Mouse (Mus musculus): ENCODE data around the gene AI837181.

AI837181 gene

DNA sequence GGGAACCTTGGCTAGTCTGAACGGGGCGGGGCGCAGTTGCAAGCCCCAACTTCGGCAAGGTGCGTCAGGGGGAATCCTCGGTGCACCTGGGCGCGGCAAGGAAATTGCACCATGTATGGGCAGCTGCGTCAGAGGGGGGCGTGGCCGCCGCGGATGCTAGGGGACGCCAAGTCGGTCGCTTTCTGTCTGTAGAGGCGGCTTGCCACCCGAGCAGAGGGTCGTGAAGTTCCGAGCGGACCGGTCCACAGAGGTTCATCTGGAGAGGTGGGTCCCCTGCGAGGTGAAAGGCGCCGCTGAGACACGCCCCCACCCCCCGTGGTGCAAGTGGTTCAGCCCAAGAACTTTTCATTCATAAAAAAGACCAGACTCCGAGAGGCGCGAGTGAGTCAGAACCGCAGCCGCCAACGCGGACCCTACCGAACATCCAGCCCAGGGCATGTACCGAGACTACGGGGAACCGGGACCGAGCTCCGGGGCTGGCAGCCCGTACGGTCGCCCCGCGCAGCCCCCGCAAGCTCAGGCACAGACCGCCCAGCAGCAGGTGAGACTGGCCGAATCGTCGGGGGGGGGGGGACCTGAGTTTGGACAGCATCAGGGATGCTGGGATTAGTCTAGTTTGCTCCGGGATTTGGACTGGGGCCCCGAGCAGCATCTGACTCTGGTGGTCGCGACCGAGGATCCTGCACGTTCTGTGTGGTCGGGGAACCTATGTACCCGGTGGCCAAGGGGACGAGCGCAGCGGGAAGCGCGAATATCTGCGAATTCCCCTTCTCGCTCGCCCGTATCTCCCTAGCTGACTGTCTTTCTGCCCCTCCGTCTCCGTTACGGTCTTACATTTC, 22.8 kb downstream of the AI837181 start, which contains the start of gene Fosl1:
Fosl1 (plus strand) TSS at position 33 of the 839 bp plus-strand sequence.
- peak; percentile 80 for DNase-seq (ENCODE audit: low spot score)

- no peak for DNase-seq (ENCODE audit: low spot score)
Measured at GRCm38 (mm10) chr19:5448354-5449150, 23.6 kb downstream of the AI837181 start.

- DNase-seq (ENCODE audit: low spot score), result no peak
Measured at GRCm38 (mm10) chr19:5449673-5450072, 24.7 kb downstream of the AI837181 start.

DNA sequence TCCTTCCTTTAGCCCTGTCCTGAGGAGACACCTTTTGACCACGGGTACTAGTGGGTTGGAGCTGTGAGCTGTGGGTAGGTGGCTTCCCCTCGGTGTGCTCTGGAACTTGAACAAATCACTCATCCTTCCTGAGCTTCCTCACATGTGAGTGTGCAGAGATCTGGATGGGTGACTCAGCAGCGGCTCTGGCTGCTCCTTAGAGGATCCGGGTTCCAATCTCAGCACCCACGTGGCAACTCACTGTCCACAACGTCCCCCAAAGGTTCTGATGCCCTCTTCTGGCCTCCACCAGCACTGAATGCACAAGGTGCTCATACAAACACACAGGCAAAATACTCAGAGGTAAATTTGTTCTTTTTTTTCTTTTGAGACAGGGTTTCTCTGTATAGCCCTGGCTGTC, 26.8 kb downstream of the AI837181 start:
- DNase-seq (ENCODE audit: low spot score), result no peak

- DNase-seq (ENCODE audit: low spot score), result no peak
Measured at GRCm38 (mm10) chr19:5455037-5455436, 30.1 kb downstream of the AI837181 start.

- no peak for DNase-seq (ENCODE audit: low spot score)
Measured at GRCm38 (mm10) chr19:5455568-5455967, 30.6 kb downstream of the AI837181 start.

DNA sequence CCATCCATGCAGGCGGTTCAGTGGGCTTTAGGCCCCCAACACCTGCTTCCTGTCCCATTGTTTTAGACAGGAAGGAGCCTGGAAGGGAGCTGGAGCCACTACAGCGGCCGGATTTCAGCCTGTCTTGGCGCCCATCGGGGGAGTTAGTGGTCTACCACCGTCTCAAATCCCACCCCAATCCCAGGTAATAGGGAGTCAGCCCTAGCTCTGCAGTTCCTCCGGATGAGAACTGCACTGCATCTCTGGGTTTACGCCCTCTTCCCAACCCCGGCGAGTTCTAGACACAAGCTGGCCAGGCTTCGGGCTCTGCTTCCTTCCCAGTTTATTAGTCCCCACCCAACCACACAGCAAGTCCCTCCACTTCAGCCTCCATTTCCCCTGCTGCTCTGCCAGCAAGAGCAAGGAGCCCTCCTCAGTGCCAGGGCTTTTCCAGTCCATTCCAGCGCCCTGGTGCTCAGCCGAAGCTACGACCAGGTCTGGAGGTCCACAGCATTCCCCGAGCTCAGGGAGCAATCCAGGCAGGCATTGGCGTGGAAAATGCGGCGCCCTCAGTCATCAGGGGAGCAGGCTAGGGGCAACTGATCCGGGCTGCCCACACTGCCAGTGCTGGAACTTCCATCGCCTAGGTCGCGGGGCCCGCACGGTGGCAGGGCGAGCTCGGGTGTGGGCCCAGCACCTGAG, 31.4 kb downstream of the AI837181 start:
- no peak for DNase-seq (ENCODE audit: low spot score)

- peak; percentile 95 for DNase-seq (ENCODE audit: low spot score)
Measured at GRCm38 (mm10) chr19:5456922-5457745, 32.2 kb downstream of the AI837181 start.

DNA sequence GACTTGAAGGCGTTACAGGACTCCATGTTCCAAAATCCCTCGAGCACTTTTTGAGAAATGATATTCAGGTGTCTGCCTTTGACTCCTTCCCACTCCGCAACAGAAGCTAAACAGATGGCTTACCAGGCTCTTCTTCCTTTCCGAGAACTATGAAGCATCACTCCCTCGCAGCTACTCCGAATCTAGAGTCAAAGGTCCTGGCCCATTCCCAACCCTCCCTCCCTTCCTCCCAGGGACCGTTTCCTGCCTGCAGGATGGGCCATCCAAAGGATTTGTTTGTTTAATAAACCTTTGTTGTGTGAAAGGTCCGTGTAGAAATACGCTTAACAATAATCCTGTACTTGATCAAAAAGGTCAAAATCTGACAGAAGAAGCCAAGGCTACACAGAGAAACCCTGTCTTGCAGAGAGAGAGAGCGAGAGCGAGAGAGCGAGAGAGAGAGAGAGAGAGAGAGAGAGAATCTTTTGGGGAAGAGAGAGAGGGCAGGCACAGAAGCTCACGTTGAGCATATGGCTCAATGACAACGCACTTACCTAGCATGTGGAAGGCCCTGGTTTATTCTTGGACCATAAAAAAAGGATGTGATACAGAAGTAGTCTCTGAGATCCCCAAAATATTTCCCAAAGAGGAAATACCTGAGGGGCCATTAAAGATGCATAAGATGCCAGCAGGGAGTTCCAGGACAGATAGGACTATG, 33.0 kb downstream of the AI837181 start, which contains the start of gene Ccdc85b:
Ccdc85b (minus strand) TSS at position 149 of the 697 bp plus-strand sequence.
- no peak for DNase-seq (ENCODE audit: low spot score)

DNA sequence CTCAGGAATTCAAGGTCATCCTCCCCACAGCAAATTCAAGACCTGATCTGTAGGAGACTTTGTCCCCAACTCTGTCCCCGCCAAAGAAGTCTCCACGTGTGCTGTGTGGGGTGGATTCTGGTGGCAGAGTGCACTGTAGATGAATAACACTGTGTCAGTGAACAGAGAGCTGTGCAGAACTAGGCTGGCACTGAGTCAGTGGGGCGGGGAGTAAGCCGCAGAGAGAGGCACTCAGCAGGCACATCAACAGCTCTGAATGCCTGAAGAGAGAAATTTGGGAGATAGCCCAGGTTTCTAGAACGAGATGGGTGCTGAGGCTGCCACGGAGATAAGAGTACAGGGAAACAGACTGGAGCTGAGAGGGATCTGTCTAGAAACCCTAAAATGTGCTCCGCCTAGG, 34.1 kb downstream of the AI837181 start:
- no peak for DNase-seq (ENCODE audit: low spot score)

DNA sequence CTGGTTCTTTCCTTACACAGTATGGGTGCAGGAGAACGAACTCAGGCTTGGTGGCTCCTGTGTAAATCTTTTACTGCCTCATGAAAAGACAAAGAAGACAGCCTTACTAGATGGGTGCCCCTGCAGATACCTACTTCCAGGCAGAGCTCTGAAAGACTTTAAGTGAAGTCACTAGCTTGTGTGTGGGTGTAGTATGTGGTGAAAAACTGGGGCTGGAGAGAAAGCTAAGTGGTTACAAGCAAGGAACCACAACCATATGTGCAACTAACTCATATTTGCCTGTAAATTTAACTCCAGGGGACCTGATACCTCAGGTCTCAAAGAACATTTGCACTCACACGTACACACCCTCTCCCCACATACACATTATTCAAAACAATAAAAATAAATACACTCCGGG, 35.0 kb downstream of the AI837181 start:
- DNase-seq (ENCODE audit: low spot score), result no peak

DNA sequence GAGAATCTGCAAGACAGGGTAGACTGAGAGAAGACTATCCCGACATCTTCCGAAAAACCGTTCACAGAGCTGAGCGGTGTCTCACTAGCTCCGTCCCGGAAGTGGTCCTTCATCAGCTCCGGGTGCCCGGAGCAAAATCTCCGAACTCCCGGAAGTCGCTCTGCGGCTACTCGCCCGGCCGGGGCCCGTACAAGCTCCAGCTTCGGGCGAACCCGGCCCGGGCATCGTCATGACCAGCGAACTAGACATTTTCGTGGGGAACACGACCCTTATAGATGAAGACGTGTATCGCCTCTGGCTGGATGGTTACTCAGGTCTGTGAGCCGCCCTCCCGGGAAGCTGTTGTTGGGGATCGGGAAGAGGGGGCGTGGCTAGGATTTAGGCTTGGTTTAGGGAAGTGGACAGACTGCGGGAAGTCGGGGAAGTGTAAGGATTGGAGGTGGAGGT, 35.5 kb downstream of the AI837181 start, which contains the start of gene Fibp:
Fibp (plus strand) TSS at position 151 of the 447 bp plus-strand sequence.
- DNase-seq (ENCODE audit: low spot score), result peak; percentile 91

DNA sequence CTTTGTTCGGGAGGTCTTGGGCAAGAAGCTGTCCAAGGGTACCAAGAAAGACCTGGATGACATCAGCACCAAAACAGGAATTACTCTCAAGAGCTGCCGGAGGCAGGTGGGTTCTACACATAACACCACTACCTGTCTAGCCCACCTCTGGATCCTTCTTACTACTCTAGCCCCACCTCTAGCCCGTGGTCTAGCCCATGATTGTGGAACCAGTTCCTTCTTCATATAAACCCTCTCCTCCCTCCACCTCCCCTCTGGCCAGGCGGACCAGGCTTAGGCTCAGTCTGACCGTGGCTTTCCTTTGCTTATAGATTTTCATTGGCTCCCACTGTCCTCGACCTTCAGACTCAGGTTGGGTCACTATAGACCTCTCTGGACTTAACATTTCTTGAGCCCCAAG, 36.5 kb downstream of the AI837181 start:
- no peak for DNase-seq (ENCODE audit: low spot score)

- no peak for DNase-seq (ENCODE audit: low spot score)
Measured at GRCm38 (mm10) chr19:5463212-5463611, 38.3 kb downstream of the AI837181 start.

GRCm38 (mm10) chr19:5463791-5464562, 39.0 kb downstream of the AI837181 start:
- peak; percentile 42 for DNase-seq (ENCODE audit: low spot score)

DNA sequence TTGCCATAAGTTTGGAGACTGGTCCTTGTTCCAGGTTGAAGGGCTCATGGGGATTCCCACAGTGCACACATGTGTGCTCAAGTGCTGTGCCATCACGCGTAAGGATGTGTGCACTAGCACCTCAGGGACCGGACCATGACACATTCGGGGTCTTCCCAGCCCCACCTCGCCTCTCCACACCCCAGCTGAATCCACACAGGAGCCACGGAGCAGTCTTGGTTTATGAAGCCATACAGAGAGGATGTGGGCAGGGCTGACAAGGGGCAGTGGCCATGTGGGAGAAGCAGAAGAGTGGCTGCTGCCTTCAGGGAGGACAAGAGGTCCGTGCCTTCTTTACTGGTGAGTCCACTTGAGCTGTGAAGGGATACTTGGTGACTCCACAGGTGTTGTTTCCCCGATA, 40.1 kb downstream of the AI837181 start:
- DNase-seq (ENCODE audit: low spot score), result no peak

GRCm38 (mm10) chr19:5466916-5467500, 42.1 kb downstream of the AI837181 start:
- DNase-seq (ENCODE audit: low spot score), result no peak

DNA sequence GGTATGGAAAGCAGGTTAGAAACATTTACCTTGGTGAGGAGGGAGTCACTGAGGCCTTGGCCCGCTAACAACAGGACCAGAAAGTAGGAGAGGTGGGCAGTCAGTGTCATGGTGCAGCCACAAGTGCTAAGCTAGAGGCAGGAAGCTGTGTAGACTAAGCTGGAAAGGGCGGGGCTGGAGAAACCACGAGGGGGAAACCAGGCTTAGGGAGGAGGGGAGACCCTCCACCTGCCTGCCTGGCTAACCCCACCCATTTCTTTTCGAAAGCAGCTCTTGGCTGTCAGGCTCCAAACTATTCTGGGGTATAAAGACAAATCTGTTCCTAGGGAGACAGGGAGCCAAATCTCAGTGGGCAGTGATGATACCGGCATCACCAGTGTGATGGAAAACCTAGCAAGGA, 43.4 kb downstream of the AI837181 start, which contains the start of gene Ctsw:
Ctsw (minus strand) TSS at position 134 of the 400 bp plus-strand sequence.
- DNase-seq (ENCODE audit: low spot score), result no peak

DNA sequence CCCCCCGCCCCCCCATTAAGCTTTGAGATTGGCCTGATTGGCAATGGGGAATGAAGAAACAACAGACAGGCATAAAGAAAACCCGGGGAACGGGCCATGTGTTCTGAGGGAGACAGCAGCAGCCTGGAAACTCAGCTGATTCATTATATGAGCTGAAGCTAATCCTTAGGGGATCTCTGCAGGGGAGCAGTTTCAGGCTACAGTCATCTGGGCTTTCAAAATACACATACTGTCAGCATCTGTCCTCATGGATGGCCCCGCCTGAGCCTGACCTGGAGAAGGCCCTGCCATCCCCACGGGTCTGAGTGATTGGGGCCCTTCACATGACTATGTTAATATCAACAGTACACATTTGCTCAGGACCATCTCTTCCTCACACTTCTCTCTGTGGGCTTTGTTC, 46.9 kb downstream of the AI837181 start:
- no peak for DNase-seq (ENCODE audit: low spot score)

All from urinary bladder, postnatal 14 days (tissue).